Mouse (Mus musculus) heart, embryonic 13.5 days (tissue): ENCODE measurements around the gene Scrn1. TPM values are rescaled to one million over a fixed set of nuclear protein-coding genes. Genes with fewer than 3 reads are reported as not detected.

Experiments
- ATAC-seq: fragments of 200-750 bp; cut with Nextera tagmentation; 2 replicates; pipeline ENCODE4 v1.8.0; 2017; ENCODE audit warnings: moderate TSS enrichment; ENCODE audit not compliant: insufficient number of reproducible peaks, low FRiP score, low TSS enrichment; ENCODE audit errors: extremely low read depth
- H3K27ac ChIP-seq: fragments of 300-500 bp; sonication (generic); replicated peaks from 2 replicates; pipeline ENCODE4 v1.5.1; 2015; ENCODE audit warnings: moderate library complexity, mild to moderate bottlenecking, inconsistent platforms
- H3K27me3 ChIP-seq: fragments of 300-500 bp; sonication (generic); replicated peaks from 2 replicates; pipeline ENCODE4 v1.6.1; 2015; ENCODE audit warnings: mild to moderate bottlenecking, inconsistent platforms
- H3K36me3 ChIP-seq: fragments of 300-500 bp; sonication (generic); 2 replicates; pipeline ENCODE4 v1.6.1; 2015; ENCODE audit warnings: mild to moderate bottlenecking, inconsistent platforms
- H3K4me1 ChIP-seq: fragments of 300-500 bp; sonication (generic); 2 replicates; pipeline ENCODE4 v1.6.1; 2015; ENCODE audit warnings: inconsistent platforms
- H3K4me2 ChIP-seq: fragments of 300-500 bp; sonication (generic); 2 replicates; pipeline ENCODE4 v1.6.1; 2015; ENCODE audit warnings: inconsistent platforms, mild to moderate bottlenecking, moderate library complexity
- H3K4me3 ChIP-seq: fragments of 300-500 bp; sonication (generic); 2 replicates; pipeline ENCODE4 v1.5.1; 2015; ENCODE audit warnings: moderate library complexity, mild to moderate bottlenecking, inconsistent platforms
- H3K9ac ChIP-seq: fragments of 300-500 bp; sonication (generic); 2 replicates; pipeline ENCODE4 v1.6.1; 2015; ENCODE audit warnings: inconsistent platforms, mild to moderate bottlenecking, moderate library complexity
- H3K9me3 ChIP-seq: fragments of 300-500 bp; sonication (generic); 2 replicates; pipeline ENCODE4 v1.6.1; 2016; ENCODE audit warnings: inconsistent platforms
- WGBS: fragments of 180-500 bp; shearing (Covaris S2); methylation state at CpG from one replicate; pipeline ENCODE4 v1.1.7; 2015; ENCODE audit warnings: mixed read lengths; 5-methylcytosine and 5-hydroxymethylcytosine counted together
- polyA plus RNA-seq: library from polyadenylated mRNA; unstranded; fragments of >200 nt; fragmentation: Nextera tagmentation; extraction: Ambion mirVana; gene quantifications from 2 replicates; pipeline ENCODE4 v1.2.1, GENCODE M21; 2015

Gene Scrn1
- polyA plus RNA-seq, 1 experiment from 2014 or later: 9.5 TPM

DNA sequence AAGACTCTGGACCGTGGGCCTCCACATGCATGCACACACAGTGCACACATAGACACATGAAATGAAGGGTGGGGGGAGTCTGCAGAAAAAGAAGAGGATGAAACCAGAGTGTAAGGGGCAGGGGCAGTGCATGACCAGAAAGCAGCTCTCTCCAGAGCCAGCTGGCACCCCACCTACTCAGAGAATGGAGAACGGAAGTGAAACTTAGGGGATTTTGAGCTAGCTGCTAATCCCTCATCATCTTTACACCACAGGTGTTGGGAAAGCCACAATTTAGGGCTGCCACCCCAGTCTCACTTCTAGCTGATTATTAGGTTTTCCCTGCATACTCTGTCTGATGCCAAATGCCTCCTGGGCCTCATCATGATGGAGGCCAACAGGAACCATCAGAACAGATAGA lies 36.1 kb downstream of the Scrn1 start:
- Histone ChIP-seq H3K27ac (no peak overlapping the region), H3K36me3 (no peaks in the 10 kb centered on the region), H3K9ac (no peak overlapping the region), H3K27me3 (no peaks in the 10 kb centered on the region), H3K9me3 (no peaks in the 10 kb centered on the region), H3K4me3 (no peak overlapping the region), H3K4me1 (peaks cover 25% of the 10 kb centered on the region), H3K4me2 (no peak overlapping the region)
- no peak for ATAC-seq
- 73% methylated on average over 2 of the region's 2 CpGs for WGBS

DNA sequence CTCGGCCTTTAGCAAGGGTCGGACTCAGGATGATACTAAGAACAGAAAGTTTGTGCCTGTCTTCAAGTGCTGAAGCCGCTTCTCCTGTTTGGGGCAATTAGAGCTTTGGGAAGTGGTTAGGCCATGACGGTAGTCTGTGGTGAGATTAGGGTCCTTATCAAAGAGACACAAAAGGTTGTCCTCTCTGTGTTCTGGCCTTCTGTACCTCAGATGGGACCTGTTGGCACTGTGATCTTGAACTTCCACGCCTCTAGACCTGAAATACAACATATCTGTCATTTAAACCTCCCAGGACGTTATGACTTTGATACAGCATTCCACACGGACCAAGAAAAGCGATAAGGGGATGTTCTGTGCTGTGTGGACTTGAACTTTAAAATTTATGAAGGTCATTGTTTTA lies 37.6 kb downstream of the Scrn1 start:
- Histone ChIP-seq H3K27me3 (no peaks in the 10 kb centered on the region), H3K9ac (no peak overlapping the region), H3K9me3 (no peaks in the 10 kb centered on the region), H3K27ac (no peak overlapping the region), H3K4me1 (peaks cover 25% of the 10 kb centered on the region), H3K36me3 (no peaks in the 10 kb centered on the region), H3K4me2 (no peak overlapping the region), H3K4me3 (no peak overlapping the region)
- ATAC-seq: no peak
- 65% methylated on average over 8 of the region's 8 CpGs for WGBS

DNA sequence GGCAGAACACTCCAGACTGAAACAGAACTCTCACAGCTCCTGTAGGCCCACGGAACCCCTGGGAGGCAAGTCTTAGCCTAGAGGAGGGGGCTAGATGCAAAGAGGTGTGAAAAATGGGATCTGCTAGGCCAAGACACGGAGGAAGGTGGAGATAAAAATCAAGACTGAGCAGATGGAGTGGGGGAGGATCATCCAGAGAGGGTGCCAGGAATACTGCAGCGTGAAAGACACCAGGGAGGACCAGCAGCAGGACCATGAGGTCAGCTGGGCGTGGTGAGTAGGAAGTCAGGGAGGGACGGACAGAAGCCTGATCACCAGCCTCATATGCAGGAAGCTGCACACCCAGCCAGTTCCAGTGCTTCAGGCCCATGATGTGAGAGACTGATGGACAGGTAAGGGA lies 47.5 kb downstream of the Scrn1 start:
- 0 out of 2 replicates have a peak, but pooled peaks cover 6% of the 10 kb centered on the region for H3K36me3 ChIP-seq
- no peak overlapping the region for H3K4me2 ChIP-seq
- no peaks in the 10 kb centered on the region for H3K4me1 ChIP-seq
- no peak overlapping the region for H3K27ac ChIP-seq
- no peak overlapping the region for H3K9ac ChIP-seq
- H3K4me3 ChIP-seq: no peak overlapping the region
- H3K9me3 ChIP-seq: no peaks in the 10 kb centered on the region
- H3K27me3 ChIP-seq: peaks cover 5% of the 10 kb centered on the region; the same call in 1 of the 2 replicates
- ATAC-seq: no peak
- WGBS: 55% methylated on average over 5 of the region's 5 CpGs

DNA sequence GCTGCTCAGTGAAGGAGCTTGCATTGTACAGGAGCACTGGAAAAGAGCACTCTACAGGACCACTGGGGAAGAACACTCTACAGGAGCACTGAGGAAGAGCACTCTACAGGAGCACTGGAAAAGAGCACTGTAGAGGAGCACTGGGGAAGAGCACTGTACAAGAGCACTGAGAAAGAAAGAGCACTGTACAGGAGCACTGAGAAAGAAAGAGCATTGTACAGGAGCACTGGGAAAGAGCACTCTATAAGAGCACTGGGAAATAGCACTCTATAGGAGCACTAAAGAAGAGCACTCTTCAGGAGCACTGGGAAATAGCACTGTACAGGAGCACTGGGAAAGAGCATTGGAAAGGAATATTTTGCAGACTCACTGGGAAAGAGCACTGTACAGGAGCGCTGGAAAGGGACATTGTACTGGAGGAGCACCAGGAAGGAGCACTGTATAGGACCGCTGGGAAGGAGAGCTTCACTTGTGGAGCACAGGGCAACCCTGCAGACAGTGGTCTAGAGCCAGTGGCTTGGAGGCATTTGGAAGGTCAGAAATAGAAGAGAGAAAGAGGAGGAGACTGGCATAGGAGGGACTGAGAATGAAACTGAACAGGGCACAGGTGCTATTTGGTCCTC lies 49.7 kb downstream of the Scrn1 start:
- no peaks in the 10 kb centered on the region for H3K9me3 ChIP-seq
- ATAC-seq: no peak
- no peak overlapping the region for H3K9ac ChIP-seq
- no peak overlapping the region for H3K4me2 ChIP-seq
- H3K27ac ChIP-seq: no peak overlapping the region
- H3K4me1 ChIP-seq: no peaks in the 10 kb centered on the region
- peaks cover 5% of the 10 kb centered on the region; the same call in 1 of the 2 replicates for H3K27me3 ChIP-seq
- H3K4me3 ChIP-seq: no peak overlapping the region
- WGBS: 76% methylated on average over 2 of the region's 2 CpGs
- no peaks in the 10 kb centered on the region for H3K36me3 ChIP-seq

DNA sequence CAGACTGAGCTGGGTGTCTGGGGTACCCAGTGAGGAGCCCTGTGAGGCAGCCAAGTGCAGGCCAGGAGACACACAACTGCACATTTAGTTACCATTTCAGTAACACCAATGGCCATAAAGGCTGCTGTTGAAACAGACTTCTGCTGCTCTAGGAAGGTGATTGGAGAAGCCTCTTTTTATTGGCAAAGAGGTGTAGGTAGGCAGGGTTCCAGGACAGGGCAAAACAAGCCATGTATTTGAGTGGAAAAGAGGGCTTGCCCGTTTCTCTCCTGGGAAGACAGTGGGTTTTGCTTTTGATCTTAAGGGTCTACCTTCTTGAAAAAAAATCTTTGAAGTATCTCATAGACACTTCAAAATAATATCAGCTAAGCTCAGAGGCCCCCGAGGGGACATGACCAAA lies 54.0 kb downstream of the Scrn1 start:
- 53% methylated on average over 2 of the region's 2 CpGs for WGBS
- Histone ChIP-seq H3K4me2 (no peak overlapping the region), H3K36me3 (no peaks in the 10 kb centered on the region), H3K27me3 (peaks cover 5% of the 10 kb centered on the region; the same call in 1 of the 2 replicates), H3K9ac (no peak overlapping the region), H3K9me3 (no peaks in the 10 kb centered on the region), H3K4me3 (no peak overlapping the region), H3K4me1 (peaks cover 17% of the 10 kb centered on the region), H3K27ac (no peak overlapping the region)
- ATAC-seq: no peak

DNA sequence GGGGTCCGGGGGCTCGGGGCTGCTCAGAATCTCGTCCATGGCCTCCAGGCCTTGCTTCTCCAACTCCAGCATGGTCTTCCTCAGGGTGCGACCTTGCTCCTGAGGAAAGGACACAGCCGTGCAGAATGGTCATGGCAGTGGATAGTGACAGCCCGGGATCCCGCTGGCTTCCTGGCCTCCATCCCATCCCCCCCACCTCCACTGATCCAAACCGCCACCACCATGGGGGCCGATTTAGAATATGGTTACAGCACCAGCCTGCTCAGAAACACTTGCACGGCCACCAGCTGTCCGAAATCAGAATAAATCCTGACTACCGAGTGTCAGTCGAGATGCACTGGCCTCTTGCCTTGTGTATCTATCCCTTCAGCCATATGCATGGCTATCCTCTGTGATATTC lies 57.0 kb downstream of the Scrn1 start:
- Histone ChIP-seq H3K36me3 (no peaks in the 10 kb centered on the region), H3K4me2 (no peak overlapping the region), H3K27ac (no peak overlapping the region), H3K9me3 (no peaks in the 10 kb centered on the region), H3K4me1 (peaks cover 29% of the 10 kb centered on the region), H3K27me3 (no peaks in the 10 kb centered on the region), H3K4me3 (no peak overlapping the region), H3K9ac (no peak overlapping the region)
- 87% methylated on average over 13 of the region's 13 CpGs for WGBS
- no peak; the same call in 1 of the 2 replicates for ATAC-seq

DNA sequence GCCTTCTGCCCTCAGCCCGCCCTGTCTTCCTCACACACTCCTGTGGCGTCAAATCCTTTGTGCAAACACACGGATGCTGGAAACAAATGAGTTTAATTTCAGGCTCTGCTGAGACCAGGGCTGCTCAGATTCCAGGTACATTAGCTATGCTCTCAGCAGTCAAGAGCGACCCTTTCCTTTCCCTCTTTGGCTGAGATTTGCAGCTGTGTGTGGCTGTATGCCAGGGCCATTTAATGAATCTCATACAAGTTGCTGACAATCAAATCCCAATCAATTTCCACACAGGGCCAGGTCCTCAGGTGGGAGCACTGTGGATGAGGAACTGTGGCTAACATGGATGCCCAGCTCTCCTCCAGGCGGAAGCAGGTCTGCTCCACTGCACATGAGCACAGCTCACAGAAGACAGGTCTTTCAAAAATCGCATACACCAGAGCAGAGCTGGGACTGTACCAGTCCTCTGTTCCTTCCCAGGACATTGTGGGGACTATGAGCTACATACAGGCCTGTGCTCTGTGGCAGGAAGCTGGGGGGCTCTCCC lies 58.0 kb downstream of the Scrn1 start:
- Histone ChIP-seq H3K4me2 (no peak overlapping the region), H3K4me3 (no peak overlapping the region), H3K9me3 (no peaks in the 10 kb centered on the region), H3K27me3 (no peaks in the 10 kb centered on the region), H3K4me1 (peaks cover 30% of the 10 kb centered on the region), H3K36me3 (no peaks in the 10 kb centered on the region), H3K9ac (peak overlapping the region; percentile 33; the same call in 1 of the 2 replicates), H3K27ac (peak overlapping the region; percentile 40)
- ATAC-seq: no peak
- WGBS: 51% methylated on average over 6 of the region's 6 CpGs

DNA sequence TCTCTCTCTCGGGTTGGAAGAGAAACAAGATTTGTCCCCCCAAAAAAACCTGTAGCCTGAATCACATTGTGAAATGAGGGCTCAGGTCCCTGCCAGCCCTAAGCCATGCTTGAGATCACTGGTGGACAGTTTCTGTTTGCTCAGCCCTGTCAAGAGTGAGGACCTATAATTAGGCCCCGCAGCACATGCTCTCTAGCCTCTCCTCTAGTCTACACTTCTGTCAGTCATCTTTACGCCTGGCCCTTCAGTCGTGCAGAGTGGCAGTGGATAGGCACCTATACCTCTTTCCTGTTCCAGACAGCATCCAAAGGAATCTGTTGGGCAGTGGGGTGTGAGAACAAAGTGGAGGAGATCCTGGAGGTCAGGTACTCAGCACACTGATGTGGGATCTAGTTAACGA lies 58.5 kb downstream of the Scrn1 start:
- Histone ChIP-seq H3K4me1 (peaks cover 35% of the 10 kb centered on the region), H3K27me3 (no peaks in the 10 kb centered on the region), H3K4me3 (no peak overlapping the region), H3K27ac (peak overlapping the region; percentile 40), H3K9me3 (no peaks in the 10 kb centered on the region), H3K36me3 (no peaks in the 10 kb centered on the region), H3K4me2 (no peak overlapping the region), H3K9ac (no peak overlapping the region)
- WGBS: 29% methylated on average over 5 of the region's 5 CpGs
- no peak for ATAC-seq

DNA sequence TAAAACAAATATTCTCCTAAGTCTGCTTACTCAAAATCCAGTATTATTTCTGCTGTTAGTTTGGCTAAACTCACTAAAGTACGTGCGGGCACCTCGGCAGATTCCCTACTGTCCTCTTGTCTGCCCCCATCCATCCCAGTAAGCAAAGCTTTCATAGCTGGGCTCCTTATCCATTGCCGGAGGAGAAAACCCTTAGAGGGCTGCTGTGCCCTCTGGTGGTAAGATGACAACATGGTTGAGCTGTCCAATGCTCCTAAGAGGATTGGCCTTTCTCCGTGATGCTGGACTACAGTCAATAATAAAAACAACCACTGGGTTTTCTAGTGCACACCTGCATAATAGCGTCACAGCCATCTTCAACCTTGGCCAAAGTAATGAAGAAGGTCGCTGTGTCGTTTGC lies 59.3 kb downstream of the Scrn1 start:
- no peak overlapping the region for H3K27ac ChIP-seq
- ATAC-seq: no peak
- 30% methylated on average over 8 of the region's 8 CpGs for WGBS

DNA sequence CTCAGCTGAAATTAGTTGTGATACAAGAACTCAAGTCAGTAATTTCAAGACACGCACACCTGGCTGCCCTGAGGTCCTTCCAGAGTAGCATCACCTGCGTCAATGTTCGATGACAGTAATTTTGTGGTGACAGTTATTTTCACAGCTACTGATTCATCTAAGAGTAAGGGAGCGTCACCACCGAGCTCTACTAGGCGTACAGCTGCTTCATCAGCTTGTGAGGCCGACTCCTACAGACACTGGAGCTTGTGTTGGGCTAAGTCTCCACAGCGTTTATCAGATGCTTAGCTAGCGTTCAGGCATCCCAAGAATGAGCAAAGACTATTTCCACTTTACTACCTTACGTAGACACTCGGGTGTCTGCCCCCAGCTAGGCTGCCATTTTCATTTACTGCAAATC lies 60.0 kb downstream of the Scrn1 start:
- H3K4me3 ChIP-seq: no peak overlapping the region
- H3K4me2 ChIP-seq: no peak overlapping the region
- 53% methylated on average over 11 of the region's 11 CpGs for WGBS
- H3K27ac ChIP-seq: no peak overlapping the region
- no peak for ATAC-seq
- H3K27me3 ChIP-seq: no peaks in the 10 kb centered on the region
- H3K9ac ChIP-seq: no peak overlapping the region
- H3K4me1 ChIP-seq: peaks cover 41% of the 10 kb centered on the region
- no peaks in the 10 kb centered on the region for H3K9me3 ChIP-seq
- peaks cover 4% of the 10 kb centered on the region for H3K36me3 ChIP-seq

More for the DNA sequence above, 59.3 kb downstream of the Scrn1 start:
- H3K4me3 ChIP-seq: no peak overlapping the region
- no peaks in the 10 kb centered on the region; the same call in 1 of the 2 replicates for H3K36me3 ChIP-seq
- H3K9me3 ChIP-seq: no peaks in the 10 kb centered on the region
- H3K27me3 ChIP-seq: no peaks in the 10 kb centered on the region
- H3K4me2 ChIP-seq: no peak overlapping the region
- H3K9ac ChIP-seq: no peak overlapping the region
- peaks cover 41% of the 10 kb centered on the region for H3K4me1 ChIP-seq

DNA sequence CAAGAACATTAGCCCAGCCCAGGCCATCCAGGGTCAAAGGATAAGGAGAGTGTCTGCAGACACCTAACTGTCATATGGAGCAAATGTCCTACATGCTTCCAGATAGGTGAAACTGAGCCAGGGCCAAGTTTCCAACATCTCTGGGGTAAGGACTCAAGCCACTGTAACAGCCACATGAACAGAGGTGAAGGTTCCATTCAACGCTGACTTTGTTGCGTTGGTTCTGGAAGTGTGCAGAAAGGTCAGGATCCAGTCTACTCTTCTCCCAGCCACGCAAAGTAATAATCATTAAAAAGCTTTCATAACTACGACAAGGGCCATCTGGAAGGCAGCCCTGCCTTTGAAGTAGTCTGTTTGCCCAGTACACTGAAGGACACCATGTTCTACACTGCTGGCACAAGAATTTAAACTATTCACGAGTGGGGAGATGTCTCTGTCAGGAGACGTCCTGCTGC lies 63.6 kb downstream of the Scrn1 start:
- no peak overlapping the region for H3K9ac ChIP-seq
- peaks cover 29% of the 10 kb centered on the region for H3K4me1 ChIP-seq
- no peak overlapping the region for H3K4me2 ChIP-seq
- no peaks in the 10 kb centered on the region for H3K27me3 ChIP-seq
- H3K36me3 ChIP-seq: peaks cover 24% of the 10 kb centered on the region
- H3K4me3 ChIP-seq: no peak overlapping the region
- no peaks in the 10 kb centered on the region for H3K9me3 ChIP-seq
- 53% methylated on average over 6 of the region's 6 CpGs for WGBS
- no peak for ATAC-seq
- no peak overlapping the region for H3K27ac ChIP-seq

DNA sequence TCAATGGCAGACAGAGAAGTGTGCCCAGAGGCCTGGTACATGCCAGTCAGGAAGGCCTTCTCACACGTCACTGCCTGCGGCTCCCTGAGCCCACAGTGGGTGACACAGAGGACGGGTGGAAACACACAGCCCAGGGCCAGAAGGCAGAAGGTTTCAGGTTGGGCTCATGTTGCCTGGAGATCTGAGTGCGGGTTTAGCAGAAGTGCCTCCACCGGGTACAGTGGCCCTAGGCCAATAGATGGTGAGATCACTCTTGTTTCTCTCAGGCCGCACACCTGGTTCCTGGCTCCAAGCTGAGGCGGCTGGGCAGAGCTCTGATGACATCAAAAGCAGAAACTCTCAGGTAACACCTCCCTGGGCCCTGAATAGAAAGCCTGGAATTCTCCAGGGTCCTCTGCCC lies 70.1 kb downstream of the Scrn1 start:
- H3K36me3 ChIP-seq: peaks cover 25% of the 10 kb centered on the region
- whole genome bisulfite sequencing: 81% methylated on average over 7 of the region's 7 CpGs
- ATAC-seq: no peak
- H3K9ac ChIP-seq: no peak overlapping the region
- H3K4me1 ChIP-seq: no peaks in the 10 kb centered on the region
- no peak overlapping the region for H3K4me3 ChIP-seq
- H3K4me2 ChIP-seq: no peak overlapping the region
- no peaks in the 10 kb centered on the region for H3K9me3 ChIP-seq
- no peaks in the 10 kb centered on the region for H3K27me3 ChIP-seq
- H3K27ac ChIP-seq: no peak overlapping the region
